Mouse (Mus musculus): ENCODE data around the gene Aknad1. TPM values are rescaled to one million over a fixed set of nuclear protein-coding genes. Genes with fewer than 3 reads are reported as not detected.

The Aknad1 gene
- total RNA-seq, 2 experiments from 2014 or later = 0.08 TPM; not detected in 1

Other genes starting within 250 kb of the Aknad1 start
- not detected for gene 1700013F07Rik, start 205.5 kb upstream of the Aknad1 start, total RNA-seq (2021)
- gene 5330417C22Rik, start 203.1 kb upstream of the Aknad1 start, total RNA-seq (2021) = 1 to 10 TPM; 3.6 to 8.0 TPM
- 10 to 100 TPM; 50.9 to 51.0 TPM for gene Tmem167b, start 177.2 kb upstream of the Aknad1 start, total RNA-seq (2021)
- gene Taf13, start 168.0 kb upstream of the Aknad1 start, total RNA-seq (2021) = 10 to 100 TPM; 18.2 to 25.2 TPM
- 10 to 100 TPM; 10.8 to 11.4 TPM for gene Wdr47, start 148.4 kb upstream of the Aknad1 start, total RNA-seq (2021)
- gene Clcc1, start 85.7 kb upstream of the Aknad1 start, total RNA-seq (2021) = 10 to 100 TPM; 51.6 to 53.6 TPM
- gene Gpsm2, start 17.3 kb upstream of the Aknad1 start, total RNA-seq (2021) = 10 to 100 TPM; 18.4 to 24.6 TPM
- gene Stxbp3, start 100.9 kb downstream of the Aknad1 start, total RNA-seq (2021) = 10 to 100 TPM; 48.6 to 51.5 TPM
- 1 to 10 TPM; 1.5 to 1.7 TPM for gene Fndc7, start 150.3 kb downstream of the Aknad1 start, total RNA-seq (2021)
- 10 to 100 TPM; 80.4 to 83.0 TPM for gene Prpf38b, start 172.1 kb downstream of the Aknad1 start, total RNA-seq (2021)
- gene Henmt1, start 200.2 kb downstream of the Aknad1 start, total RNA-seq (2021) = under 1 TPM in 1 of 2 experiments, not detected in 1; 0.20 TPM
- gene Gm9857, start 200.8 kb downstream of the Aknad1 start, total RNA-seq (2021) = not detected

All from adrenal gland, postnatal 4 days (tissue).